8 mouse cellular contexts compared by ENCODE assay signal in the genomic region with DNA sequence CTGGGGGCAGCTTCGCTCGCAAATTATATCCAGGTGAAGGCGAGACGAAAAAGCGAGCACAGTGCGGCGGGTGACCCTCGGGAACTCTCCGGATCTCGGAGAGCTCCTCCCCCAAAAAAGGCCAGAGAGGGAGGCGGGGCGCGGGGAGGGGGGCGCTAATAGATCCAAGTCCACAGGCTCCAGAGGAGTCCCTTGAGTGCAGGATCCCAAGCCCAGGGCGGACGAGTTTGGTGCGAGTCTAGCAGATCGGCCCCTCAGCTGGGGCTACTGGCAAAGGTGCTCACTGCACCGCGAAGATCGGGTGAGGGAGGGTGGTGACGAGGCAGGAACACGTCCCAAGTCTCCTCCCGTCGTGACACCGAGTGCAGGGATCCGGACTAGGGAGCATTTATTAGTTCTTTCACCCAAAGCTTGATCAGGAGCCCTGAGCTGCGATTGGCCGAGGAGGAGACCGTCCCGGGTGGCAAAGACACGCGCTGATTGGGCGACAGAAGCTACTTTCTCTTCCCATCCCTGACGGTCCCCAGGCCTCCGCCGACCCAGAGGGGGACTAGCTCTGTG. TPM values are rescaled to one million over a fixed set of nuclear protein-coding genes. Genes with fewer than 3 reads are reported as not detected.
DNase-seq lines count a peak whose midpoint lies in the region; ATAC-seq and TF ChIP-seq lines count a peak whose summit lies in the region.

Gene Pax3 (minus strand): TSS at position 384 of the 561 bp plus-strand sequence.

- H3K36me3 ChIP-seq in lung, postnatal 0 days (ENCODE audit: insufficient read depth, low read length) = no peaks in the 10 kb centered on the region
- no peaks in the 10 kb centered on the region for H3K36me3 ChIP-seq in embryonic facial prominence, embryonic 10.5 days (replicated peaks)
- H3K36me3 ChIP-seq in hindbrain, embryonic 15.5 days = no peaks in the 10 kb centered on the region
- H3K36me3 ChIP-seq in midbrain, embryonic 14.5 days (ENCODE audit: control insufficient read depth, insufficient read depth, low read length) = no peaks in the 10 kb centered on the region

- peak within 1 kb of the TSS; percentile 51 for H3K4me2 ChIP-seq in lung, postnatal 0 days (replicated peaks; ENCODE audit: low read depth, low read length)
- peak within 1 kb of the TSS; percentile 49 for H3K4me2 ChIP-seq in hindbrain, embryonic 15.5 days
- H3K4me2 ChIP-seq in midbrain, embryonic 14.5 days (ENCODE audit: low read length) = peak within 1 kb of the TSS; percentile 80

- peaks cover 87% of the 10 kb centered on the region for H3K27me3 ChIP-seq in lung, postnatal 0 days (replicated peaks; ENCODE audit: insufficient read depth, low read length)
- H3K27me3 ChIP-seq in embryonic facial prominence, embryonic 10.5 days (replicated peaks; ENCODE audit: low read depth, poor library complexity, severe bottlenecking) = peaks cover 99% of the 10 kb centered on the region
- peaks cover 45% of the 10 kb centered on the region for H3K27me3 ChIP-seq in hindbrain, embryonic 15.5 days
- H3K27me3 ChIP-seq in midbrain, embryonic 14.5 days (ENCODE audit: control insufficient read depth, insufficient read depth, low read length) = peaks cover 40% of the 10 kb centered on the region

- no peaks in the 10 kb centered on the region for H3K9me3 ChIP-seq in lung, postnatal 0 days (ENCODE audit: low read length)
- no peaks in the 10 kb centered on the region for H3K9me3 ChIP-seq in embryonic facial prominence, embryonic 10.5 days
- H3K9me3 ChIP-seq in hindbrain, embryonic 15.5 days = no peaks in the 10 kb centered on the region
- H3K9me3 ChIP-seq in midbrain, embryonic 14.5 days (ENCODE audit: control insufficient read depth, low read length) = no peaks in the 10 kb centered on the region

- TF ChIP-seq CTCF in lung, postnatal 0 days (IDR thresholded peaks at IDR 0.05) = no peak

- no peak within 1 kb of the TSS for H3K9ac ChIP-seq in lung, postnatal 0 days (replicated peaks; ENCODE audit: low read depth)
- peak within 1 kb of the TSS; percentile 47 for H3K9ac ChIP-seq in hindbrain, embryonic 15.5 days
- peak within 1 kb of the TSS; percentile 63 for H3K9ac ChIP-seq in midbrain, embryonic 14.5 days (replicated peaks; ENCODE audit: low read length)

- H3K27ac ChIP-seq in lung, postnatal 0 days (ENCODE audit: low read length) = no peak within 1 kb of the TSS
- peak within 1 kb of the TSS; percentile 87 for H3K27ac ChIP-seq in embryonic facial prominence, embryonic 10.5 days (replicated peaks)
- H3K27ac ChIP-seq in hindbrain, embryonic 15.5 days (replicated peaks) = peak within 1 kb of the TSS; percentile 77
- H3K27ac ChIP-seq in midbrain, embryonic 14.5 days (replicated peaks; ENCODE audit: low read depth, low read length) = peak within 1 kb of the TSS; percentile 62

- H3K4me3 ChIP-seq in lung, postnatal 0 days (ENCODE audit: low read depth, low read length) = peak within 1 kb of the TSS; percentile 35
- H3K4me3 ChIP-seq in embryonic facial prominence, embryonic 10.5 days = peak within 1 kb of the TSS; percentile 65
- H3K4me3 ChIP-seq in hindbrain, embryonic 15.5 days = peak within 1 kb of the TSS; percentile 41
- H3K4me3 ChIP-seq in midbrain, embryonic 14.5 days (replicated peaks; ENCODE audit: low read depth, low read length) = peak within 1 kb of the TSS; percentile 49

- TF ChIP-seq EP300 in lung, postnatal 0 days (IDR thresholded peaks at IDR 0.05) = no peak

- no peak for DNase-seq in lung, postnatal 0 days (ENCODE audit: low spot score)
- DNase-seq in lung, postnatal 36 days = no peak
- DNase-seq in embryonic facial prominence, embryonic 10.5 days (ENCODE audit: low spot score) = peak; percentile 81
- DNase-seq in midbrain, embryonic 14.5 days = peak; percentile 83
- no peak for DNase-seq in right cerebral cortex, postnatal 4 days
- no peak for DNase-seq in spleen, adult 12 weeks (ENCODE audit: low spot score)
- DNase-seq in kidney, adult 11 months = no peak

- H3K4me1 ChIP-seq in lung, postnatal 0 days (ENCODE audit: insufficient read depth, low read depth, low read length) = peaks cover 8% of the 10 kb centered on the region; the same call in 1 of the 2 replicates
- H3K4me1 ChIP-seq in embryonic facial prominence, embryonic 10.5 days = peaks cover 54% of the 10 kb centered on the region
- H3K4me1 ChIP-seq in hindbrain, embryonic 15.5 days (replicated peaks) = peaks cover 9% of the 10 kb centered on the region; the same call in 1 of the 2 replicates
- peaks cover 7% of the 10 kb centered on the region for H3K4me1 ChIP-seq in midbrain, embryonic 14.5 days (ENCODE audit: control insufficient read depth, insufficient read depth, low read length)

- ATAC-seq in lung, postnatal 0 days = no peak
- peak; percentile 80 for ATAC-seq in hindbrain, embryonic 15.5 days (ENCODE audit: low FRiP score, low read depth)
- ATAC-seq in midbrain, embryonic 14.5 days (ENCODE audit: low FRiP score, low TSS enrichment) = peak; percentile 82

- 2% methylated on average over 37 of the region's 37 CpGs for WGBS in lung, postnatal 0 days
- under 1% methylated on average over 37 of the region's 37 CpGs for WGBS in embryonic facial prominence, embryonic 10.5 days
- under 1% methylated on average over 37 of the region's 37 CpGs for WGBS in hindbrain, embryonic 15.5 days
- WGBS in midbrain, embryonic 14.5 days = under 1% methylated on average over 37 of the region's 37 CpGs

RNA-seq across cellular contexts. Expression of gene Pax3, which starts in this region (rescaled TPM):
- polyA plus RNA-seq in lung, postnatal 0 days (2015; fragmentation: Nextera tagmentation; extraction: Ambion mirVana) = not detected in 2 replicates
- polyA plus RNA-seq in embryonic facial prominence, embryonic 10.5 days (2016; fragmentation: Nextera tagmentation; extraction: Ambion mirVana) = 16.6 and 17.7 TPM in 2 replicates
- 14.0 and 16.3 TPM in 2 replicates for polyA plus RNA-seq in hindbrain, embryonic 15.5 days (2015; fragmentation: Nextera tagmentation; extraction: Ambion mirVana)
- polyA plus RNA-seq in midbrain, embryonic 14.5 days (2014; fragmentation: Nextera tagmentation; extraction: Ambion mirVana) = 16.0 and 23.6 TPM in 2 replicates

Comparison
In these comparisons a context has a peak if more than half of its experiments do, and no peak if none do; other contexts are left out.
1. RNA of gene Pax3 (polyA plus RNA-seq): 16.0 to 23.6 TPM in midbrain, embryonic 14.5 days, 16.6 to 17.7 TPM in embryonic facial prominence, embryonic 10.5 days and 14.0 to 16.3 TPM in hindbrain, embryonic 15.5 days; not detected in lung, postnatal 0 days; every median in the first group is over 10 times any median in the second.
2. DNase-seq: peak in embryonic facial prominence, embryonic 10.5 days (single experiment) and midbrain, embryonic 14.5 days (single experiment); none in lung, postnatal 0 days (single experiment), lung, postnatal 36 days (single experiment), right cerebral cortex, postnatal 4 days (single experiment), spleen, adult 12 weeks (single experiment) and kidney, adult 11 months (single experiment).
3. Peak in every context shown above with its lines, with median percentiles within 50 percentile points of each other: H3K4me2 ChIP-seq and H3K4me3 ChIP-seq.